Mouse (Mus musculus) lung, adult 2 months (tissue): Measurements from ENCODE around the gene Klhl3. TPM values are rescaled to one million over a fixed set of nuclear protein-coding genes. Genes with fewer than 3 reads are reported as not detected.
A peak's percentile ranks its signal among the peaks of the same experiment; 100 is the strongest.
"Not testable (repeated sequence)": the region's sequence is repeated elsewhere in the genome, so short reads cannot be mapped to it uniquely, and the experiment has no call there.

Experiments
- DNase-seq: peaks from one replicate; pipeline ENCODE4 v3.0.0; 2022
- H3K4me1 ChIP-seq: fragments of 200-500 bp; 2 replicates; pipeline ENCODE4 v1.6.1; 2011; ENCODE audit warnings: low read length; ENCODE audit not compliant: control insufficient read depth, insufficient read depth
- H3K4me3 ChIP-seq: fragments of 200-500 bp; replicated peaks from 2 replicates; pipeline ENCODE3; 2011; ENCODE audit warnings: low read depth, mild to moderate bottlenecking, control low read depth, low read length; ENCODE audit errors: extremely low read depth
- CTCF ChIP-seq: fragments of 200-500 bp; IDR thresholded peaks from 2 replicates; pipeline ENCODE4 v1.5.1; 2011; ENCODE audit warnings: mild to moderate bottlenecking, low read length, control low read depth; ENCODE audit not compliant: insufficient read depth
- POLR2A ChIP-seq: fragments of 200-500 bp; IDR thresholded peaks from 2 replicates; pipeline ENCODE4 v1.6.1; 2011; ENCODE audit warnings: low read depth, mild to moderate bottlenecking, control low read depth, low read length, borderline replicate concordance; ENCODE audit errors: extremely low read depth
- WGBS: fragments of 180-500 bp; shearing (Covaris S2); methylation state at CpG from one replicate; pipeline ENCODE4 v1.1.7; 2018; 5-methylcytosine and 5-hydroxymethylcytosine counted together
- polyA plus RNA-seq: library from polyadenylated mRNA; depleted of rRNA; stranded (reverse); fragments of >200 nt; gene quantifications from 2 replicates; pipeline ENCODE4 v1.2.3, GENCODE M21; 2012

Klhl3 gene
- polyA plus RNA-seq, 1 experiment: 1.8 TPM

DNA sequence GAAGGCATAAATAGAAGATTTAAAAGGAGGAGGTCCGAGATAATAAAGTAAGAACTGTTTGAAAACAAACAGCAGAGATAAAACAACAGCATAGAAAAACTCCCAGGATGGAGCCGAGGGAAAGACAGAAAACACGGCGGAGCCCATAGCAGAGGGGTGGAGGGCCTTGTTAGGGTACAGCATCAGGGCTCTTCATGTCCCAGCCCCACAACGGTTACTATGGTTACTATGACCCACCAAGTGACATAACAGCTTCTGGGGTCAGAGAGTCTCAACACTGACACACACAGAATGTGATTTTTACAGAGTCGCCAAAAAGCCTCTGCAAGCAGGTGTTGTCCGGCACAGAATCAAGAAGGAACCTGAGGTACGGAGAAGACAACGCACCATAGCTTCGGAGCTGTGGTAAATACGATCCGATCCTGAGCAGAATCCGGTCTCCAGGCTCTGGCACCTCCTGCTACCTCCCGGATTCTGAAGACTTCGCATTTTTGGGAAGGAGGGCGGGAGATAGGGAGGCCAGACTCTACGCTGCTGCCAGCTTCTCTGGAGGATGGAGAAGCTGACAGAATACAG is 35.0 kb upstream of the Klhl3 start:
- DNase-seq: peak; percentile 20
- Histone ChIP-seq H3K4me1 (no peaks in the 10 kb centered on the region), H3K4me3 (peak overlapping the region; percentile 2)
- TF ChIP-seq POLR2A (no peak), CTCF (no peak)
- WGBS: 2% methylated on average over 17 of the region's 17 CpGs

DNA sequence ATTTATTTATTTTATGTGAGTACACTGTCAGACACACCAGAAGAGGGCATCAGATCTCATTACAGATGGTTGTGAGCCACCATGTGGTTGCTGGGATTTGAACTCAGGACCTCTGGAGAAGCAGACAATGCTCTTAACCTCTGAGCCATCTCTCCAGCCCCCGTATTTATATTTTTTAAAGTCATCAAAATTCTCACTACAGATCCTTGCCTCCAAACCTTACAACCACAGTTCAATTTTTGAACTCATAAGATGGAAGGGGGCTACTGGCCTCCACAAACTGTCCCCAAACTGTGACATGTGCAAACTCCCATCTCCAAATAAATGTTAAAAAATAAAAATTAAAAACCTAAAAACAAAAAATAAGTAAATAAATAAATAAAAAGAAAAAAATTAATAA is 34.4 kb upstream of the Klhl3 start:
- TF ChIP-seq POLR2A (no peak), CTCF (no peak)
- Histone ChIP-seq H3K4me1 (no peaks in the 10 kb centered on the region), H3K4me3 (no peak overlapping the region)
- 72% methylated on average over 1 of the region's 1 CpGs for WGBS
- no peak for DNase-seq

DNA sequence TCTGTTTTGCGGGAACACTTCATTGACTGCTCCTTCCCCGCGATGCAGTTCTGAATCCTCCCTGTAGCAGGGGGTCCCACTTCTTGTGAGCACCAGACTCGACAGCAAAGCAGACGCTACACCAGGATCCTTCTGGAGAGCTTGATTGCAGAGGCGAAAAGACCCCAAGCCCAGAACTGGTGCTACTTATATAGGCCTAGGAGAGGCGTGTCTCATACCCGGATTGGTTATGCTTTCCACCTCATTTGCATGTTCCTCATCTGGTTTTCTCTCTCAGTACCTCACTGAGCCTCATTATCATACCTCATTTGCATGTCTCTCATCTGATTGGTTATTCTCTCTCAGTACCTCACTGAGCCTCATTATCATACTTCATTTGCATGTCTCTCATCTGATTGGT is 33.2 kb upstream of the Klhl3 start:
- not testable (repeated sequence) for DNase-seq, H3K4me1 ChIP-seq, H3K4me3 ChIP-seq
- WGBS: 98% methylated on average over 8 of the region's 8 CpGs

DNA sequence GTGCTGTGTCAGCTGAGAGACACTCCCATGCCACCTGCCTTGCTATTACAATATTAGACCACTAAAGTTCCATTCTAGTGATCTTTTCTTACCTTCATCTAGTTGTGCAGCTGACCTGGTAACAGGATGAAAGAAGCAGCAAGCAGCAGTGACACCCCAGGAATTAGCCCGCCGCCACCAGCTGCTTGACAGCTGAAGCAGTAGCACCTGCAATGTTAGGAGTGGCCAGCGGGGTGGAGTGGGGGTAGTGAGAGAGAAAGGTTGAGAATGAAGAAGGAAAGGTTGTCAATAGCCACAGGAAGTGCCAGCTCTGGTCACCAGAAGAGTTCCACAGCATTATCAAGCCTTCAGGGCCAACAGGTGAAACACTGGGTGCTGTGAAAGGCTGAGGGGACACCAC is 18.3 kb upstream of the Klhl3 start:
- no peak for DNase-seq
- no peak for TF ChIP-seq POLR2A
- TF ChIP-seq CTCF: no peak
- WGBS: 53% methylated on average over 3 of the region's 3 CpGs
- Histone ChIP-seq H3K4me3 (no peak overlapping the region), H3K4me1 (peaks cover 2% of the 10 kb centered on the region; the same call in 1 of the 2 replicates)

DNA sequence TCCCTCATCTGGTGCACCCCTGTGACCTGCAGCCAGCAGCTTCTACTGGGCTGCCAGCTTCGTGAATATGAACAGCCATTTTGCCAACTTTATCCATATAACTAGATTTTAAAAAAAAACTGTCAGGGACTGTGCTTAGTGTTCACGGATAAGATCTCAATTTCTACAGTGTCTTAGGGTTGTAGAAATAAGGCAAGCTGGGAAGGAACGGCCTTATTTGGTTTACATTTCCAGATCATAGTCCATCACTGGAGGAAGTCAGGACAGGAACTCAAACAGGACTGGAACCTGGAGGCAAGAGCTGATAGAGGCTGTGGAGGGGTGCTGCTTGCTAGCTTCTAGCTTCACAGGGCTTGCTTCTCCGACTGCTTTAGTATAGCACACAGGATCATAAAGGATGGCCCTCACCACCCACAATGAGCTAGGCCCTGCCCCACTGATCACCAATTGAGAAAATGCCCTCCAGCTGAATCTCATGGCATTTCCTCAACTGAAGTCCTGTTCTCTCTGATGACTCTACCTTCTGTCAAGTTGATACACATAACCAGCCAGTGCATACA is 16.4 kb upstream of the Klhl3 start:
- DNase-seq: no peak
- peaks cover 2% of the 10 kb centered on the region; the same call in 1 of the 2 replicates for H3K4me1 ChIP-seq
- WGBS: 17% methylated on average over 4 of the region's 4 CpGs
- TF ChIP-seq CTCF (no peak), POLR2A (no peak)
- peak overlapping the region; percentile 85 for H3K4me3 ChIP-seq

DNA sequence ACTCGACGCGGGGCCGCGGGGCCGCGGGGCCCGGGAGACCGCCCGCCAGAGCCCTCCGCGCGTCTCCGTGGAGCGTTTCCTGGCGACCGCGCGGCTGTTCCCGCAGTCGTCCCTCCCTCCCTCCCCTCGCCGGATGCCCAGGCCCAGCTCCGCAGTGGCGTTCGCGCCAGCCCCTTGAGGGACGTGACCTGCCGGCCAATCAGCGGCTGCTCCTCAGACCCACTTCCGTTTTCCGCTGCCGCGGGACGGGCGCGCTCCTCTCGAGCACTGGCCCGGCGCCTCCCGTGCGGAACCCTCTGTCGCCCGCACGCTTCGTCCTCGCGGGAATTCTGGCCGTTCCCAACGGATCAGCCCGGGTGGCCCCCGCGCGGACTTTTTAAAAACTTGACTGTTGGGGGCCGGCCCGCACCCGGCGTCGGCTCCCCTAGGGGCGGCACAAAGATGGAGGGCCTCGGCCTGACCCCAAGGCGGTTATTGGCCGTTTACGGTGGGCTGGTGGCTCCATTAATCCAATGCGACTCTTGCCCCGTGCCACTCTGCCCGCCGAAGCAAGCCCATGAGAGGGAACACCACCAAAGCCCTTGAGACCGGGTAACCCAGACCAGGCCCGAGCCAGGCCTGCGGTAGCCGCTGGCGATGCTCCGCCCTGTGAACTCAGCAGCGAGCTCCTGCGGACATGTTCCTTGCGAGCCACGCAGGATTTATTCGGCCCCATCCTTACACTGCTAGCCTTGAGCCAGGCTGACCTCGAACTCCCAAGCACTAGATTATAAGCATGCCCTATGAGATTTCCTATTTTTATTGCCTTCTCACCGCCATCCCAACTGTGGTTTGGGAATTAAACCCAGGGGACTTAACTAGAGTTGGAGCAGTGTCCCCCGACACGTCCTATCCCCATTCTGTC is 15.6 kb upstream of the Klhl3 start:
- under 1% methylated on average over 83 of the region's 83 CpGs for WGBS
- peak; percentile 97 for DNase-seq
- Histone ChIP-seq H3K4me3 (peak overlapping the region; percentile 85), H3K4me1 (peaks cover 2% of the 10 kb centered on the region; the same call in 1 of the 2 replicates)
- peak; percentile 90; the same call in 1 of the 2 replicates for TF ChIP-seq POLR2A
- no peak for TF ChIP-seq CTCF

DNA sequence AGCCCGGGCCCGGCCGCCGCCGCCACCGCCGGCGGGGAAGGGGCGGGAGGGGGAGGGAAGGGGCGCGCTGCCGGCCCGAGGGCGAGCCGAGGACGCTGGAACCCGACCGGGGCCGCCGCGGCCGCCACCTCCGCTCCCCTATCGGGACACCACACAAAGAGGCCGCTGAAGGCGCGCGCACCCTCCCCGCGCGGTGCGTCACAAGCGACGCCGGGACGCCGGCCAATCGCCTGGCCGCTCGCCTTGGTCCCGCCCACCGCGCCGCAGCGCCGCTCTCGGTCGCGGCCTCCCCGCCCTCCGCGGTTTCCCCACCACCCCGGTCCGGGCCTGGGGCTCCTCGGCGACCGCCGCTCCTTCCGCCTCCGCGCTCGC is 15.0 kb upstream of the Klhl3 start, which contains the start of gene Hnrnpa0:
Hnrnpa0 (minus strand) TSS at position 161 of the 372 bp plus-strand sequence.
- peak; percentile 95 for DNase-seq
- WGBS: 0% methylated on average over 26 of the region's 62 CpGs

DNA sequence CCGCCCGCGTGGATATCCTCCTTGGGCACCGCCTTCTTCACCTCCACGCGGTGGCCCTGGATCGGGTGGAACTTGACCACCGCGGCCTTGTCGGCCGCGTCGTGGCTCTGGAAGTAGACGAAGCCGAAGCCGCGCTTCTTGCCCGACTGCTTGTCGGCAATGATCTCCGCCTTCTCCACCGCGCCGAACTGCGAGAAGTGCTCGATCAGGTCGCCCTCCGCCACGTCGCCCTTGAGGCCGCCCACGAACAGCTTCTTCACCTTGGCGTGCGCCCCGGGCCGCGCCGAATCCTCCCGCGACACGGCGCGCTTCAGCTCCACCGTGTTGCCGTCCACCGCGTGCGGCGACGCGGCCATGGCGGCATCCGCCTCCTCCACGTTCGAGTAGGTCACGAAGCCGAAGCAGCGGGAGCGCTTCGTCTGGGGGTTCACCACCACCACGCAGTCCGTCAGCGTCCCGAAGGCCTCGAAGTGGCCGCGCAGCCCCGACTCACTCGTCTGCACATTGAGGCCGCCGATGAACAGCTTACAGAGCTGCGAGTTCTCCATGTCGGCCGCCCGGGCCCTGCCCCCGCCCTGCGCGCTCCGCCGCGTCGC is 14.5 kb upstream of the Klhl3 start:
- DNase-seq: peak; percentile 82
- Histone ChIP-seq H3K4me1 (peaks cover 2% of the 10 kb centered on the region), H3K4me3 (peak overlapping the region; percentile 64)
- under 1% methylated on average over 80 of the region's 81 CpGs for WGBS
- TF ChIP-seq POLR2A: no peak
- no peak for TF ChIP-seq CTCF

More for the DNA sequence above, 15.0 kb upstream of the Klhl3 start, which contains the start of gene Hnrnpa0:
- TF ChIP-seq CTCF (no peak), POLR2A (peak; percentile 89; the same call in 1 of the 2 replicates)
- Histone ChIP-seq H3K4me1 (peaks cover 2% of the 10 kb centered on the region), H3K4me3 (peak within 1 kb of the TSS; percentile 85)

DNA sequence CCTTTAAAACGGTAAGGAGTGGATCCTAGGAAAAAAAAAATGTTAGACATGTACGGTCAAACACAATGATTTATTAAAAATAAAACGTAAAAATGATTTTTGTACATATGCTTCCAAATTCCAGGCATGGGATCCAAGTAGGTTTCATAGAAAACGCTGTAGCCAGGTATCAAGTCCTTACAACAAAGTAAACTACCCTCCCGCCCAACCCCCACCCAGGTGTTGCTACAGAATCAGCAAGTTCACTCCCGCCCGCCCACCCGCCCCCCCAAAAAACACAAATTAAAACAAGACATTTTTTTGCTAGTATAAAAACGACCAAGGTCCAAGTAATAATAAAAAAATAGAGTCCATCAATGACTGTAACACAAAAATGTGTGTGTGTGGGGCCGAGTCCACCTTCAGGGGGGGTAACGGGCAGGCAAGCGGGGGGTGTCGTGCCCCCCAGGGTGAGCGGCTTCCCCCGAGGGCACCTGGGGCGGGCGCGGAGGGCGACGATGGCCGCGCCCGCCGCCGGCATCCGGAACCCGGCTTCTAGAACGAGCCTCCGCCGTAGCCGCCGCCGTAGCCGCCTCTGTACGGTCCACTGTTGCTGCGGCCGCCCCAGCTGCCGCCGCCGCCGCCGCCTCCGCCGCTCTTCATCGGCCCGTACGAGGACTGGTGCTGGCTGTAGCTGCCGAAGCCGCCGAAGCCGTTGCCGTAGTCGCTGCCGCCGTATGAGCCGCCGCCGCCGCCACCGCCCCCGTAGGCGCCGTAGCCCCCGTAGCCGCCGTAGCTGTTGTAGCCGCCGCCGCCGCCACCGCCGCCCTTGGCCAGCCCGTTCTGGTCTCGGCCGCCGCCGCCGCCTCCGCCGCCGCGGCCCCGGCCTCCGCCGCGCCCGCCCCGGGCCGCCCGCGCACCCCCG is 13.7 kb upstream of the Klhl3 start:
- H3K4me1 ChIP-seq: peaks cover 2% of the 10 kb centered on the region
- peak; percentile 28 for DNase-seq
- peak overlapping the region; percentile 65 for H3K4me3 ChIP-seq
- WGBS: 1% methylated on average over 73 of the region's 92 CpGs
- TF ChIP-seq CTCF: no peak
- no peak for TF ChIP-seq POLR2A

DNA sequence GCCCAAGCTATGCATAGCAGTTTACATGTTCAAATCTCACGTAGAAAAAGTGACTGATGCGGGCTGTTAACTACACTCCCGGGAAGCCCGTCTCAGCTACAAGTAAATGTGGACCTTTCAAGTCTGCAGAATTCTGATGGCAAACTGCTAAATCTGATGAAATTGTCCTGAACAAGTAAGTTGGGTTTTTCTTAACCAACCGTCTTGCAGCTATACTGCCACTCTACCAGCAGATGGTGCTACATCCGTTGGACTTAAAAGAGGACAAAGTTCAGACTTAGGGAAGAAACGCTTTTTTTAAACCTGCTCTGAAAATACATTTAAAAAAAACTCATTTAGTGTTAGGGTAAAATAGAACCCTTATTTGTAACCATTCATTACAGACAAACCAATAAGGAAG is 12.7 kb upstream of the Klhl3 start:
- WGBS: 14% methylated on average over 7 of the region's 7 CpGs
- peak; percentile 44 for DNase-seq
- H3K4me3 ChIP-seq: peak overlapping the region; percentile 9
- peak; percentile 9; the same call in 1 of the 2 replicates for TF ChIP-seq CTCF
- TF ChIP-seq POLR2A: no peak
- H3K4me1 ChIP-seq: peaks cover 2% of the 10 kb centered on the region
